Mouse (Mus musculus) neutrophil, adult 59 days (primary cell): ENCODE results near the gene Myo18a. TPM values are rescaled to one million over a fixed set of nuclear protein-coding genes. Genes with fewer than 3 reads are reported as not detected.

Source experiments
- total RNA-seq, 2 experiments: library from RNA; stranded (reverse); gene quantifications; 1 replicate in 1 of 2; 2 replicates in 1 of 2; pipeline ENCODE4 v1.2.4; 2023

Myo18a gene
- total RNA-seq: 10 to 100 TPM; 63.7 to 70.0 TPM

GRCm38 (mm10) chr11:77762783-77763672, at the start of gene Myo18a:
TSS of gene Myo18a (plus strand) at chr11:77763246.

GRCm38 (mm10) chr11:77725183-77725582, 37.9 kb upstream of the Myo18a start, which contains the start of gene Cryba1:
TSS of gene Cryba1 (minus strand) at chr11:77725283.

DNA sequence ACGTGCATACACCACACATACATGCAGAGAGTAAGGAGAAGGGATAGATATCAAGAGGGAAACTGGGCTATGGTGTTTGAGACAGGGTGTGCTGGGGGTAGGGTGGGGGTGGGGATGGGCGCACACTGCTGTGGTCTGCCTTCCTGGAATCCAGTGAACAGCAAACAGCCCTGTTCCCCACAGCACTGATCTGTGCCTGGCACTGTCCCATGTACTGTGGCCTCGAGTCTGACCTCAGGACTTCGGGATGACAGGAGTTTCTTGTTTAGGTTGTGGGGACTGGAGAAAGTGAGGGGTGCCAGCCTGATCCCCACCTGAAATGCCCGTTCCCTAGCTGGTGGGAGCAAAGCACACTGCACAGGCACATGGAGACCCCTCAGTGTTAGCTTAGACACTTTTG, 24.7 kb downstream of the Myo18a start, which contains the start of gene Gm10277:
Gm10277 (minus strand) TSS at position 41 of the 400 bp plus-strand sequence.

DNA sequence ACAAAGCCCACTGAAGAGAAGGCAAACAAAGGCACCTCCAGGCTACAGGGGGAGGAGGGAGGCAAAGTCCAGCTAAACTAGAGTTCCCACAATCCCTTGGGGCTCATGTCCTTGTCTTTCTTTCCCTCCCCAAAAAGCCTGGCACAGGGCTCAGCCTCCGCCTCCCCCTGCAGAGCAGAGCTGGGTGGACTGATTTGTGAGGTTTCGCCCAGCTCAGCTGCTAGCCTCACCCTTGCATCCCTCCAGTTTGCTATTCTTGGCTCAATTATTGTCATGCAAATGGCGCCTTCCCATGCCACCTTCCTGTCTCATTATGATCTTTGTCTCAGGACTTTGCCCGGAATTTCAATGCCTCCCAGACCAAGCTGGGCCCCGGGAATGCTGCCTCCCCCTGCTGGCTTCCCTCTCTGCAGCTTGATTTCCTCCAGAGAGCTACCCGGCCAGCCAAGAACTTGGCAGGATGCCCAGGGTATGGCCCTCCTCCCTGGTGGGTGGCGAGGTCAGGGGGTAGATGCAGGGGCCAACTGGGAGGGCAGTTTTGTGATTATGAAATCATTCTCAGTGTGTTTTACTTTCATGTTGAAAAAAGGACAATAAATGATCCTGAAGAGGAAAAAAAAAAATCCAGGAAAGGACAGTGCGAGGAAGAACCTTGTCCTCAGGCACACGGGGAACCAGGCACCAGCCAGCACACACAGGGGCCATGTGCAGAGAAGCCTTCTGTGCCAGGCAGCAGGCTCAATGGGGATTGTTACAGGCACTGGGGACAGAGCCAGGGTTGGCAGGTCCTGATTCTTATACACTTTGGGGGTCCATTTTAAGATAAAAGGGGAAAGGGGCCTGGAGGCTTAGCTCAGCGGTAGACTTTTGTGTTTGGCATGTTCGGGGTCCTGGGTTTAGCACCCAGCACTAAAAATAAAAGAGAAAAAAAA, 131.0 kb downstream of the Myo18a start, which contains the start of gene Pipox:
Pipox (minus strand) TSS at position 310 of the 932 bp plus-strand sequence.

Other genes with a start within 250 kb of the Myo18a start
- gene Abhd15, start 248.1 kb upstream of the Myo18a start, total RNA-seq: 10 to 100 TPM; 10.3 to 16.9 TPM
- 10 to 100 TPM in 1 of 2 experiments, 1 to 10 TPM in 1; 9.1 to 10.1 TPM for gene Trp53i13, start 247.3 kb upstream of the Myo18a start, total RNA-seq
- 1 to 10 TPM; 1.4 to 1.5 TPM for gene Gm10392, start 244.0 kb upstream of the Myo18a start, total RNA-seq
- gene Taok1, start 155.4 kb upstream of the Myo18a start, total RNA-seq: 10 to 100 TPM; 38.5 to 40.1 TPM
- 10 to 100 TPM; 78.3 to 87.0 TPM for gene Nufip2, start 77.1 kb upstream of the Myo18a start, total RNA-seq
- not detected for gene Cryba1, start 38.0 kb upstream of the Myo18a start, total RNA-seq
- under 1 TPM in 1 of 2 experiments, not detected in 1; 0.20 TPM for gene Gm10277, start 24.5 kb downstream of the Myo18a start, total RNA-seq
- gene Pipox, start 130.8 kb downstream of the Myo18a start, total RNA-seq: not detected
- gene Sez6, start 167.6 kb downstream of the Myo18a start, total RNA-seq: not detected
- 10 to 100 TPM; 87.8 to 88.6 TPM for gene Phf12, start 219.5 kb downstream of the Myo18a start, total RNA-seq